Mouse (Mus musculus): ENCODE measurements around the gene Angptl2.
"Not testable (repeated sequence)": the region's sequence is repeated elsewhere in the genome, so short reads cannot be mapped to it uniquely, and the experiment has no call there.

The Angptl2 gene

GRCm38 (mm10) chr2:33200368-33201068 lies 15.4 kb upstream of the Angptl2 start:
- DNase-seq (ENCODE audit: low read depth, low spot score) = no peak

DNA sequence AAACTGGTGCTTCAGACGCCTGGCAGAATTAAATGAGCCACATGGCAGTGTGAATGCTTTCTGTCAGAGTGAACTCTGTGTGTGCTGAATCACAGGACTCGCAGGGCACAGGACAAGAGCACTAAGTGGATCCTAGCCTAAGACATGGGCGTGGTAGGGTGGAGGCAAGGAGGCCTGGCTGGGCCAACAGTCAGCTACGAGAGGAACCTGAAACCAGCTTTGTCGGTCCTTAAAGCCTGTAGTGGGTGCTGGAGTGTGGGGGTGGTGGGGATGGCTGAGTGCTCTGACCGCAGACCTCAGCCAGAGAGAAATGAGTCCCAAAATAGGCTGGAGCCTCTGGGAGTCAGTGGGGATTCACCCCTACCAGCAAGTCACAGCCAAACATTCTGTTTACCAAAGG lies 12.6 kb upstream of the Angptl2 start:
- DNase-seq (ENCODE audit: low read depth, low spot score) = no peak

- DNase-seq (ENCODE audit: low read depth, low spot score) = no peak
Measured at GRCm38 (mm10) chr2:33204980-33205379, 10.9 kb upstream of the Angptl2 start.

DNA sequence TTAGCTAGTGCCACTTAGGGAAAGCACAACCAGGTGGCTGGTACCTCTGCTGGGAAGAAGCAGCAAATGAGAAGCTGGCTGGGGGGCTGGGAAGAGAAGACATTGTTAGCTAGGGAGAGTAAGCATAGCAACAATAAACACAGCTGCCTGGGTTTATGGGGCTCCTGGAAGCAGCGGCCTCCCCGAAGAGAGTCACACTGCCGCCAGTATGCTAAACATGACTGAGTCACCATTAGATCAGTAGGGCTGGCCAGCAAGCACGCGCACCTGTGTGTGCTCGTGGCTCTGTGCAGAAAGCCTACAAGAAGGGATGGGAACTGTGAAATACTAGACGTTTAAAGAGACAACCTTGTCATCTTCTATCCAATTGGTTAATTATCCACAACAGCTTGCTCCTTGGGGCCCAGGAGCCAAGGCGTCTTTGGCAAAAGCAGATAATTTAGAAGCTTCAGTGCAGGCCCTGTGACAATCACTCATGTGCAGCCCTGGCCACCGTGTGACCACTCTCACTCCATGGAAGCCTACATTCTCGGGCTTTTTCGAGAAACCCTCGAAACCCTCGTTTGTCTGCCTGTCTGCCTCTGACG lies 9.8 kb upstream of the Angptl2 start:
- no peak for DNase-seq (ENCODE audit: low read depth, low spot score)

- DNase-seq (ENCODE audit: low read depth, low spot score) = no peak
Measured at GRCm38 (mm10) chr2:33207069-33207468, 8.8 kb upstream of the Angptl2 start.

DNA sequence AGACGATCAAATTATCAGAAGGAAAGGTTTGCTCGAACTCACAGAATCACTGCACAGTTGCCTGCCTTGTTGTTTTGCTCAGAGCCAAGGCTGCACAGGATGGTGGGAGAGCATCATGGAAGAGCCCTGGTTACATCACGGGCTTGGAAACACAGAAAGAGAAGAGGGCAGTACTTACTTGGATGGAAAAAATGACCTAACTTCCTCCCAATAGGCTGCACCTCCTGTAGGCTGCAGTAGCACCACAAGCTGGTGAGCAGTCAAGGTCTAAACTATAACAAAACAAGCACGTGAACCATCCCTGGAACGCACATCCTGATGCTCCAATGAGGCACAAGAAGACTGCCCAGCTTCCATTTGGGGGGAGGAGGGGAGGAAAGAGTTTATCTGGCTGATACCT lies 7.7 kb upstream of the Angptl2 start:
- DNase-seq (ENCODE audit: low read depth, low spot score) = no peak

- DNase-seq (ENCODE audit: low read depth, low spot score) = no peak
Measured at GRCm38 (mm10) chr2:33210841-33211240, 5.0 kb upstream of the Angptl2 start.

GRCm38 (mm10) chr2:33211263-33211662 lies 4.6 kb upstream of the Angptl2 start:
- not testable (repeated sequence) for DNase-seq (ENCODE audit: low read depth, low spot score)

DNA sequence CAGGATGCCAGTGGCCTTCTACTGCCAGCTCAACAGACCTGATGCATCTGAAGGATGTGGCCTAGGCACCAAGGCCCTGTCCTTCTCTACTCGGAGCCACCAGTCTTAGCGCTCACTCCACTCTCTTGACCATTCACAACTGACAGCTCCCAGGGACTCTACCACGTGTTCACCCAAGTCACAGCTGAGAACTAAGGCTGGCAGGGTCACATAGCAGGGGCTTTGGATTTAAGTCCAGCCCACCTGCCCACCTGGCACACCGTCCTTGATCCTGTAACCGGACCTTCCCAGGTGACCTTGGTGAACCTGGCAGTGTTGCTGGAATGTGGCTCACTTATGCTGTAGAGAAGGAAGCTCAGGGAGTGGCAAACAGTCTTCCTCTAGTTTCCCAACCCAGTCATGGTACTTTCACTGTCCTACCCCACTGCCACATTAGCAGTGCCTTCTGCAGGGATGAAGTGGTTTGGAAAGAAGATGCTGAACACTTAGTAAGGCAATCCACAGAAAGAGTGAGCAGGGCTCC lies 631 bp upstream of the Angptl2 start:
- no peak for DNase-seq (ENCODE audit: low read depth, low spot score)

DNA sequence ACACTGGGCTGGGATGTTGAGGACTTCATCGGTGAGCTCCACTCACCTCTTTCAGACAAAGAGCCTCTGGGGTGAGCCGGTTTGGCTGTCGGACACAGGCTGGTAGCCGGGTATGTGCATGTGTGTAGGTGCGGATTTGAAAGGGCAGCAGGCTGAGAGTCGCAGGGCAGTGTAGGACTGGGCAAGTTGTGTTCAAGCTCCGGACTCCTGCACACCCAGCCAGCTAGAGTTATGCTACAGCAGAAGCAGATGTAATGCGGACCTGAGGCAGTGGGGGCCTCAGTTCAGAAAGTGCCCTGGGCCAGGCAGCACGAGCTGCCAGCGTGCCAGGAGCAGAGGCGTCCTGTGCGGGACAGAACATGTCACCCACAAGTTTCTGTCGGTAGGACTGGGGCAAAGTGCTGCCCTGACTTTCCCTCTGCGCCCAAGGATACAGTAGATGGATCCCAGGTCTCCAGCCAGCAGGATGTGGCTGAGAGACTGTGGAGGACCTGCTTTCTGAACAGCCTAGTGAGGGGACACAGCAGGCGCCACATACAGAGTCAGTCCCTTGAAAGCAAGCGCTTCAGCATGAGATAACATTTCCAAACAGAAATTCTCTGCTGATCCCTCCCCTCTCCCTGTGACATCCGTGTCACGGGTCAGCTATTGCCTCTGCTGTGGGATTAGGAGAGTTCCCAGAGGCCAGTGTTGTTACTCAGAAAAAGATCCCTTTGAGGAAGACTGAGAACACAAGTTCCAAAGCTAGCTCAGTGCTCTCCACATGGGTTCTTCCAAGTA lies 966 bp downstream of the Angptl2 start:
- DNase-seq (ENCODE audit: low read depth, low spot score) = no peak

GRCm38 (mm10) chr2:33217425-33217794 lies 1.5 kb downstream of the Angptl2 start:
- DNase-seq (ENCODE audit: low read depth, low spot score) = no peak

- DNase-seq (ENCODE audit: low read depth, low spot score) = no peak
Measured at GRCm38 (mm10) chr2:33218903-33219625, 3.2 kb downstream of the Angptl2 start.

- DNase-seq (ENCODE audit: low read depth, low spot score) = no peak
Measured at GRCm38 (mm10) chr2:33219637-33220036, 3.8 kb downstream of the Angptl2 start.

DNA sequence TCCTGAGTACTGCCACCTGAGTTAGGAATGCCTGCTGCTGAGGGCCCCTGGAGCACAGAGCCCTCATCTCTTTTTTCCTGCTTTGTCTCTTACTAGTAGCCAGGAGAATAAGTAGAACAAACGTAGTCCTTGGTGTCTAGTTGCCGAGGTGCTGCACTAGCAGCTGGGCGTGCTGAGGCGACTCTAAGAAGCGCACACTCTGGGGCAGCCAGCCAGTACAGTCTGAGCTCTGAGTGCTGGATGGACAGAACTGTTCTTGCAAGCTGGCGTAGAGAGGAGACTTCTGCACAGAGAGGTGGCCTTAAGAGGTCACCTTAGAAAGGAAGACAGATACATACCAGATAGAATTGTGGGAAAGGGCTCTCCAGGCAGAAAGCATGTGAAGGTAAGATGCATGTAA lies 4.4 kb downstream of the Angptl2 start:
- DNase-seq (ENCODE audit: low read depth, low spot score) = no peak

GRCm38 (mm10) chr2:33220674-33221338 lies 4.9 kb downstream of the Angptl2 start:
- no peak for DNase-seq (ENCODE audit: low read depth, low spot score)

- DNase-seq (ENCODE audit: low read depth, low spot score) = no peak
Measured at GRCm38 (mm10) chr2:33221339-33221900, 5.6 kb downstream of the Angptl2 start.

- no peak for DNase-seq (ENCODE audit: low read depth, low spot score)
Measured at GRCm38 (mm10) chr2:33222480-33222879, 6.6 kb downstream of the Angptl2 start.

- no peak for DNase-seq (ENCODE audit: low read depth, low spot score)
Measured at GRCm38 (mm10) chr2:33223656-33224358, 7.9 kb downstream of the Angptl2 start.

- DNase-seq (ENCODE audit: low read depth, low spot score) = no peak
Measured at GRCm38 (mm10) chr2:33225921-33226320, 10.1 kb downstream of the Angptl2 start.

GRCm38 (mm10) chr2:33228077-33228476 lies 12.2 kb downstream of the Angptl2 start:
- no peak for DNase-seq (ENCODE audit: low read depth, low spot score)

Measured in WW6 (cell line).